Mouse (Mus musculus): ENCODE data around the gene Il4i1.

- no peak for TF ChIP-seq CTCF (conservative IDR thresholded peaks at IDR 0.05; ENCODE audit: insufficient read depth, insufficient read length, low read depth, low read length)
- TF ChIP-seq POLR2A (IDR thresholded peaks at IDR 0.05; ENCODE audit: low read depth, low read length): no peak
Measured at GRCm38 (mm10) chr7:44792781-44793180, 23.4 kb upstream of the Il4i1 start.
